Mouse (Mus musculus) heart, adult 2 months (tissue): Measurements from ENCODE around the gene Atp1a2.

Source experiments
- CTCF ChIP-seq: fragments of 200-600 bp; IDR thresholded peaks from 2 replicates; pipeline ENCODE4 v1.8.1; 2022; ENCODE audit warnings: antibody characterized with exemption, mild to moderate bottlenecking, moderate library complexity
- POLR2A ChIP-seq: fragments of 200-500 bp; IDR thresholded peaks from 2 replicates; pipeline ENCODE4 v1.6.1; 2011; ENCODE audit warnings: mild to moderate bottlenecking, low read depth, low read length, control low read depth; ENCODE audit not compliant: insufficient read depth

DNA sequence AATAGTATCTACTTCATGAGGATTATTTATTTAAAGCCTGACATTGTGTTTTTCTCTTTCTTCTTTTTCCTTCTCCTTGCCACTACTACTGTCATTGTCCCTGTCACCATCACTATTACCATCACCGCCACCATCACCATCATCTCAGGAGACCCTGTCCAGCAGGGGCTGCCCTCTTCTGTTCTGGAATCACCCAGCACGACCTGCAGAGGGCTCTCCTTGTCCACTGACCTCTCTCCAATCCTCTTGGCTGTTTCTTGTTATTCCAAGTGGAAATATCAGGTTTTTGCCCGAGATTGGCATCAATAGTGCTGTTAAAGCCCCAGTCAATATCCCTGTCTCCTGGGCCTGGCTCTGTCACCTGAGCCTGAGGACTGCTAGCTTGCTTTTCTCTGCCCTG lies 35.6 kb upstream of the Atp1a2 start:
- TF ChIP-seq CTCF (0 out of 2 replicates have a peak, but pooled peaks have one; percentile 5), POLR2A (no peak)
